Mouse (Mus musculus): ENCODE results near the gene Lhfpl2. TPM values are rescaled to one million over a fixed set of nuclear protein-coding genes. Genes with fewer than 3 reads are reported as not detected.

Lhfpl2 gene
- polyA plus RNA-seq, 1 experiment from 2014 or later, result 15.1 TPM

DNA sequence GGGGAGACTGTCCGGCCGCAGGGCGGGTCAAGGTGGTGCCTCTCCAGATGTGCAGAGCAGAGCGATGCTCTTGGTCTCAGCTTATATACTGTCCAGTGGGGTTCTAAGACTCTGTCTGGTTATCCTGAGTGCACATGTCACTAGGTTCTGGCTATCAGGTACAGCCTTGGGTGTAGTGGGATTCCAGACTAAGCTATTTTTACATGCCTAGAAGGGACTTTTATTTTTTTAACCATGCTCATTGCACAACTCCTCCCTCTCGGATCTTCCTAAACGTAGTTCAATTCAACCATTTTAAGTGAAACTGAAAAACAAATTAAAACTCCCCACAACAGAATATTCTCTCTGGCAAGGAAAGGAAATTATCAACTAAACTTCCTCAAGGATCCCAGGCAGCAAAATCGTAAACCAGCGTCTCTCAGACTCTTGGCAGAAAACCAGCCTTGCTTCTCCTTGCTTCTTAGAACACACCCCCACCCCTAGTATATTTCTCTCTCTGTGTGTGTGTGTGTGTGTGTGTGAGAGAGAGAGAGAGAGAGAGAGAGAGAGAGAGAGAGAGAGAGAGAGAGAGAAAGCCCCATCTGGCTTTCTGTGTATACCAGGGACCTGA is 47.4 kb downstream of the Lhfpl2 start:
- H3K4me2 ChIP-seq (ENCODE audit: low read depth, low read length), result no peak overlapping the region
- ATAC-seq, result peak; percentile 58
- no peak overlapping the region for H3K4me3 ChIP-seq (ENCODE audit: low read length)
- no peaks in the 10 kb centered on the region for H3K27me3 ChIP-seq (replicated peaks; ENCODE audit: control insufficient read depth, insufficient read depth, low read length)
- H3K4me1 ChIP-seq (ENCODE audit: control insufficient read depth, insufficient read depth, low read length), result peaks cover 14% of the 10 kb centered on the region
- no peaks in the 10 kb centered on the region for H3K36me3 ChIP-seq (ENCODE audit: control insufficient read depth, insufficient read depth, low read length)
- no peak overlapping the region for H3K9ac ChIP-seq (ENCODE audit: low read depth, low read length)
- H3K27ac ChIP-seq (ENCODE audit: low read length), result peak overlapping the region; percentile 58; the same call in 1 of the 2 replicates
- WGBS, result 57% methylated on average over 8 of the region's 8 CpGs
- no peaks in the 10 kb centered on the region for H3K9me3 ChIP-seq (ENCODE audit: control insufficient read depth, low read length)

DNA sequence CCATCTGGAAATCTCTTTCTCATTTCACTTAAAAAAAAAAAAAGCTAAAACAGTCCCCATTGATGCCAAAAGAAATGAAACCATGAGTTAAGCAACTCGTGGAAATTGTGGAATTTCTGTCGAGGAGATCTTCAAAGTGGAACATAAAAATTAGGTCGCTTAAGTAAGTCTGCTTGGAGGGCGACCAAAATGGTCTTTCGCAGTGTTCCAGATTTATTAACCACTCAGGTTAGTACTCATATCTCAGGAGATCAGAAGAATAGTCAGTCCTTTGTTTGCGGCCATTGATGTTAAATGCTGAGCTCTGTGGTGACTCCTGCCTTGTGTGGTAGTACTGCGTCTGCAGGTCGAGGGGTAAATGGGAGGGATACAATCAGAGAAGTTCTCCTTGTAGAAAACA is 48.8 kb downstream of the Lhfpl2 start:
- Histone ChIP-seq H3K4me1 (ENCODE audit: control insufficient read depth, insufficient read depth, low read length) (peaks cover 14% of the 10 kb centered on the region), H3K9ac (ENCODE audit: low read depth, low read length) (no peak overlapping the region), H3K4me2 (ENCODE audit: low read depth, low read length) (no peak overlapping the region), H3K27ac (ENCODE audit: low read length) (no peak overlapping the region), H3K36me3 (ENCODE audit: control insufficient read depth, insufficient read depth, low read length) (no peaks in the 10 kb centered on the region), H3K9me3 (ENCODE audit: control insufficient read depth, low read length) (0 out of 2 replicates have a peak, but pooled peaks cover 1% of the 10 kb centered on the region), H3K27me3 (replicated peaks; ENCODE audit: control insufficient read depth, insufficient read depth, low read length) (no peaks in the 10 kb centered on the region), H3K4me3 (ENCODE audit: low read length) (no peak overlapping the region)
- no peak for ATAC-seq
- 79% methylated on average over 8 of the region's 8 CpGs for WGBS

DNA sequence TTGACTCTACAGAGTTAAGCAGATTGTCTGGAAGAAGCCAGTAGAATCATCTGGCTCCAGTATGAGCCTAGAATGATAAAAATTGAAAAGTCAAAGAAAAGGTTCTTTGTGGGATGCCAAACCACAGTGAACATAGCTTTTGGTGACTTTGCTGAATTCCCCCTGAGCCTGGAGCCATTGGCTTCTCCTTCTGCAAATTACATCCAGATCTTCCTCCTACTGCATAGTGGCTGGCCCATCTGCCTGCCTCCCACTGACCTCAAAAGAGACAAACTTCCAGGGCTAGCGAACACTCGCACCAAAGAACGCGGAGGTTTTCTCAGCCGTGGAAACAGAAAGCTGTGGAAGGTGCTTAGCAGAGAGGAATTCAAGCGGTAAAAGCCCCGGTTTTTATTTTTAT is 49.4 kb downstream of the Lhfpl2 start:
- 90% methylated on average over 7 of the region's 7 CpGs for WGBS
- no peaks in the 10 kb centered on the region for H3K27me3 ChIP-seq (replicated peaks; ENCODE audit: control insufficient read depth, insufficient read depth, low read length)
- peaks cover 14% of the 10 kb centered on the region for H3K4me1 ChIP-seq (ENCODE audit: control insufficient read depth, insufficient read depth, low read length)
- no peak for ATAC-seq
- H3K36me3 ChIP-seq (ENCODE audit: control insufficient read depth, insufficient read depth, low read length), result no peaks in the 10 kb centered on the region
- no peak overlapping the region for H3K9ac ChIP-seq (ENCODE audit: low read depth, low read length)
- peaks cover 6% of the 10 kb centered on the region; the same call in 1 of the 2 replicates for H3K9me3 ChIP-seq (ENCODE audit: control insufficient read depth, low read length)
- no peak overlapping the region for H3K27ac ChIP-seq (ENCODE audit: low read length)
- no peak overlapping the region for H3K4me2 ChIP-seq (ENCODE audit: low read depth, low read length)
- no peak overlapping the region for H3K4me3 ChIP-seq (ENCODE audit: low read length)

DNA sequence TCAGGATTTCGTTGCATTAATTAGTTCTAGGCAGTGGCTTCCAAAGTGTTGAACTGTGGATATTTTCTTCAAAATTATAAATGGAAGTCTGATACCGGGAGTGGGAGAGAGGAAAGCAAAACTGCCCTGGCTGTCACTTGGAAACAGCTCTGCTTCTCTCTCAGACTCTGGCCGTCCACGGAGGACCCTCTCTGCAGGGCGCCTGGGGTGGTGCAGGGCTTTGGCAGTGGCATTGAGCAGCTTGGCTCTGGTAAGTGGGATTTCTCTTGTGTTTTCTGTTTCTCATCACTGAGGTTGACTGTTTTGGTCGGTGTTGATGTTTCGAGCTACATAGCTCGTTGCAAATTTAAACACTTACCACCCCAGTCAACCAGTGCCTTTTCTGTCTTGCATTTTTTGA is 53.0 kb downstream of the Lhfpl2 start:
- H3K9ac ChIP-seq (ENCODE audit: low read depth, low read length), result no peak overlapping the region
- 73% methylated on average over 8 of the region's 8 CpGs for whole genome bisulfite sequencing
- H3K9me3 ChIP-seq (ENCODE audit: control insufficient read depth, low read length), result peaks cover 6% of the 10 kb centered on the region; the same call in 1 of the 2 replicates
- H3K36me3 ChIP-seq (ENCODE audit: control insufficient read depth, insufficient read depth, low read length), result no peaks in the 10 kb centered on the region
- ATAC-seq, result no peak
- H3K4me2 ChIP-seq (ENCODE audit: low read depth, low read length), result no peak overlapping the region
- H3K27ac ChIP-seq (ENCODE audit: low read length), result no peak overlapping the region
- H3K4me3 ChIP-seq (ENCODE audit: low read length), result no peak overlapping the region
- peaks cover 2% of the 10 kb centered on the region; the same call in 1 of the 2 replicates for H3K4me1 ChIP-seq (ENCODE audit: control insufficient read depth, insufficient read depth, low read length)
- H3K27me3 ChIP-seq (replicated peaks; ENCODE audit: control insufficient read depth, insufficient read depth, low read length), result no peaks in the 10 kb centered on the region

DNA sequence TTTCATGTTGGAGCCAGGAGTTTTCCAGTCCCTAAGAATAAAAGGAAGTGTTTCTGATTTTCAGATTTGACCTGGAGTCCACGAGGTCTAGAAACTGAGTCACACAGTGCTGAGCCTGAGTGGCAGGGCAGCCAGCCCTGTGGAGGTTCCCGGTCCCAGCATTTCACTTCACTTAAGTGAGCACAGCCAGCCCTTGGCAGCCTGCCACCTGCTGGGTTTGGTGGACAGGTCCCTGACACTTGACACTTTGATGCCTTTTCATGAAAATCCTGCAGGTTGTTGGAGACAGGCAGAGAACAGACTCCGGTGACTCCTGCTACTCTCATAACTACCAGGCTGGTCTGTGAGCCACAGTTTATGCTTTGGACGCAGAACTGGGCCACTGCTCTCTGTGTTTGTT is 57.9 kb downstream of the Lhfpl2 start:
- ATAC-seq, result no peak

DNA sequence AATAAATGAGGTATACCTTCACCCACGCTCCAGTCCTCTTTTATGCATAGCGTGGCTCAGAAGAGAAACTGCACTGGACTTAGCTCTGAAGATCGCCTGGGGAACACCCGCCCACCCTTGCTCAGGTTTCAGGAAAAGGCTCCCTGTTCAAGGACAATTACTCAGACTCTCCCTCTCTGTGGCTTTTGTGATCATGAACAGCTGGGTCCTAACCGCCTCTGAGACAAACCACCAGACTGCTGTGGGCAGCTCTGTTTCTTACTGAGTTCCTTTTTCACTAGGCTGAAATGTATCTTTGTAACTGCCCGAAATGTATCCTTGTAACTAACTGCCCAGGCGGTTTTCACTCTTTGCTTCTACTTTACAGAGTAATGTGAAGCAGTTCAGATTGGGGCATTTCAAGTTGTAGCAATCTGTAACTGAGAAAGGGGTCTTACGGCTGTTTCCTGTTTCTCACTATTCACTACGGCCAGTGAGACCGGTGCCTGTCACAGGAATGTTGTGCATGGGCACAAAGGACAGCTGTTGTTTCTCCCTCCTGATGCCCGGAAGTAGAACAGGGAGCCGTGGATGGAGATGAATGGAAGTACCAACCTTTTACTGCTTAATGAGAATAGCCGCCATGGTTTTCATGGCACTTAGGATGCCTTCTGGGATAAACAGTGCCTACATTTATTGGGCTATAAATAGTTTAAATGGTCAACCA is 59.3 kb downstream of the Lhfpl2 start:
- ATAC-seq, result peak; percentile 83
- Histone ChIP-seq H3K4me2 (ENCODE audit: low read depth, low read length) (no peak overlapping the region), H3K9me3 (ENCODE audit: control insufficient read depth, low read length) (peaks cover 5% of the 10 kb centered on the region; the same call in 1 of the 2 replicates), H3K27ac (ENCODE audit: low read length) (peak overlapping the region; percentile 57), H3K27me3 (replicated peaks; ENCODE audit: control insufficient read depth, insufficient read depth, low read length) (no peaks in the 10 kb centered on the region), H3K4me1 (ENCODE audit: control insufficient read depth, insufficient read depth, low read length) (peaks cover 13% of the 10 kb centered on the region), H3K4me3 (ENCODE audit: low read length) (no peak overlapping the region), H3K9ac (ENCODE audit: low read depth, low read length) (no peak overlapping the region), H3K36me3 (ENCODE audit: control insufficient read depth, insufficient read depth, low read length) (no peaks in the 10 kb centered on the region)
- WGBS, result 34% methylated on average over 13 of the region's 13 CpGs

More for the DNA sequence above, 57.9 kb downstream of the Lhfpl2 start:
- no peaks in the 10 kb centered on the region for H3K36me3 ChIP-seq (ENCODE audit: control insufficient read depth, insufficient read depth, low read length)
- peaks cover 13% of the 10 kb centered on the region for H3K4me1 ChIP-seq (ENCODE audit: control insufficient read depth, insufficient read depth, low read length)
- 55% methylated on average over 4 of the region's 4 CpGs for WGBS
- H3K9ac ChIP-seq (ENCODE audit: low read depth, low read length), result no peak overlapping the region
- H3K27ac ChIP-seq (ENCODE audit: low read length), result no peak overlapping the region
- peaks cover 11% of the 10 kb centered on the region; the same call in 1 of the 2 replicates for H3K9me3 ChIP-seq (ENCODE audit: control insufficient read depth, low read length)
- H3K4me3 ChIP-seq (ENCODE audit: low read length), result no peak overlapping the region
- no peaks in the 10 kb centered on the region for H3K27me3 ChIP-seq (replicated peaks; ENCODE audit: control insufficient read depth, insufficient read depth, low read length)
- no peak overlapping the region for H3K4me2 ChIP-seq (ENCODE audit: low read depth, low read length)

DNA sequence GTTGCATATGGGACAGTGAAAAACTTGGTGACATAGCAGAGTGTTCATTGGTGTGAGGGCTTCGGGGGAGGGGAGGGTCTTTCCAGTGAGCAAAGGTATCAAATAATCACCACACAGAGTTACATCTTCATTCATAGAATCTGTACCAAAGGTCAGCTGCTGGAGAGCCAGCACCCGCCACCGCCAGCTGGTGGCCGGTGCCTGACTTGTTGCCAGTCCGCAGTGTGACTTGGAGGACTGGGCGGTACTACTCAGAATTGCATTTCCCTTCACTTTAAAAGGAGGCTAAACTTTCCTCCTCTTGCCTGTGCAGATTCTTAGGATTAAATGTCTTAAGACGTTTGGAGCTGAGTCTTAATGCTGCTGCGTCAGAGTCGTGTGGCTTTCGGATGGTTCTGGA is 59.9 kb downstream of the Lhfpl2 start:
- Histone ChIP-seq H3K4me2 (ENCODE audit: low read depth, low read length) (no peak overlapping the region), H3K27me3 (replicated peaks; ENCODE audit: control insufficient read depth, insufficient read depth, low read length) (no peaks in the 10 kb centered on the region), H3K36me3 (ENCODE audit: control insufficient read depth, insufficient read depth, low read length) (no peaks in the 10 kb centered on the region), H3K4me3 (ENCODE audit: low read length) (no peak overlapping the region), H3K27ac (ENCODE audit: low read length) (no peak overlapping the region), H3K4me1 (ENCODE audit: control insufficient read depth, insufficient read depth, low read length) (peaks cover 13% of the 10 kb centered on the region), H3K9ac (ENCODE audit: low read depth, low read length) (no peak overlapping the region), H3K9me3 (ENCODE audit: control insufficient read depth, low read length) (peaks cover 5% of the 10 kb centered on the region; the same call in 1 of the 2 replicates)
- ATAC-seq, result no peak
- WGBS, result 93% methylated on average over 10 of the region's 10 CpGs

DNA sequence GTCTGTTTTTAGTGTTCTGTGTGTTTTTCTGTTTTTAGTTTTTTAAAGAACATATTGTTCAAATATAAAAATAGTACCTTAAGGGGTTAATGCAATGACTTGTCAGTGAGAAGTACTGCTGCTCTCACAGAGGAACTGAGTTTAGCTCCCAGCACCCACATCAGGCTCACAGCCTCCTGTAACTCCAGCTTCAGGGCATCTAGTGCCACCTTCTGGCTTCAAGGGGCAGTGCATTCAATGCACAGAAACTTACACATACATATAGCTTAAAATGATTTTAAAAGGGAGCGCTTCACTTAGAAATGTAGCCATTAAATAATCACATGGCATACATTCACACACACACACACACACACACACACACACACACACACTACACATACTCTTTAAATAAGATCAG is 60.5 kb downstream of the Lhfpl2 start:
- ATAC-seq, result no peak
- Histone ChIP-seq H3K4me2 (ENCODE audit: low read depth, low read length) (no peak overlapping the region), H3K27me3 (replicated peaks; ENCODE audit: control insufficient read depth, insufficient read depth, low read length) (no peaks in the 10 kb centered on the region), H3K9me3 (ENCODE audit: control insufficient read depth, low read length) (peaks cover 5% of the 10 kb centered on the region; the same call in 1 of the 2 replicates), H3K27ac (ENCODE audit: low read length) (no peak overlapping the region), H3K4me1 (ENCODE audit: control insufficient read depth, insufficient read depth, low read length) (peaks cover 13% of the 10 kb centered on the region), H3K9ac (ENCODE audit: low read depth, low read length) (no peak overlapping the region), H3K36me3 (ENCODE audit: control insufficient read depth, insufficient read depth, low read length) (no peaks in the 10 kb centered on the region), H3K4me3 (ENCODE audit: low read length) (no peak overlapping the region)
- WGBS, result 97% methylated on average over 1 of the region's 1 CpGs

DNA sequence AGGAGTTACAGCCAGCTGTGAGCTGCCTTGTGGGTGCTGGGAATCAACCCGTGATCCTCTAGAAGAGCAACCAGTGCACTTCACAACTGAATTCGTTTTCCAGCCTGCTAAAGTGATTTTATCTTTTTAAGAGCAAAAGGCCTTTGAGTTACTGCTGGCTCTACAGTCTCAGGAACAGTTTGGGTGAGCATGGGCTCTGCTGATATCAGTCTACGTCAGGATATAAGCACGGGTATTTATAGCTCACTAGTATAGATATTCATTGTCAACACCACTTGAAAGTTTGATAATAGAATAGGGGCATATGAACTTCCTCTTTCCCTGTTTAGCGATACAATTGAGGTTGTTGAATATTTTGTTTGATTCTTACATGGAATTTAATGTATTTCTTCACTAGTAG is 61.7 kb downstream of the Lhfpl2 start:
- 81% methylated on average over 5 of the region's 5 CpGs for WGBS
- no peaks in the 10 kb centered on the region for H3K27me3 ChIP-seq (replicated peaks; ENCODE audit: control insufficient read depth, insufficient read depth, low read length)
- no peak overlapping the region for H3K27ac ChIP-seq (ENCODE audit: low read length)
- no peak overlapping the region for H3K9ac ChIP-seq (ENCODE audit: low read depth, low read length)
- peaks cover 13% of the 10 kb centered on the region for H3K4me1 ChIP-seq (ENCODE audit: control insufficient read depth, insufficient read depth, low read length)
- H3K4me3 ChIP-seq (ENCODE audit: low read length), result no peak overlapping the region
- no peaks in the 10 kb centered on the region for H3K36me3 ChIP-seq (ENCODE audit: control insufficient read depth, insufficient read depth, low read length)
- peaks cover 5% of the 10 kb centered on the region; the same call in 1 of the 2 replicates for H3K9me3 ChIP-seq (ENCODE audit: control insufficient read depth, low read length)
- no peak overlapping the region for H3K4me2 ChIP-seq (ENCODE audit: low read depth, low read length)
- ATAC-seq, result no peak
